Mouse (Mus musculus) liver, embryonic 15.5 days (tissue): ENCODE measurements around the gene Gm27179. TPM values are rescaled to one million over a fixed set of nuclear protein-coding genes. Genes with fewer than 3 reads are reported as not detected.
"Not testable (repeated sequence)": the region's sequence is repeated elsewhere in the genome, so short reads cannot be mapped to it uniquely, and the experiment has no call there.

Experiments used
- ATAC-seq: fragments of 200-750 bp; cut with Nextera tagmentation; 2 replicates; pipeline ENCODE4 v1.8.0; 2017; ENCODE audit warnings: moderate number of reproducible peaks, mild to moderate bottlenecking, moderate library complexity; ENCODE audit not compliant: insufficient read depth
- H3K27ac ChIP-seq: fragments of 300-500 bp; sonication (generic); replicated peaks from 2 replicates; pipeline ENCODE4 v1.5.1; 2015; ENCODE audit warnings: mild to moderate bottlenecking, inconsistent platforms
- H3K27me3 ChIP-seq: fragments of 300-500 bp; sonication (generic); 2 replicates; pipeline ENCODE4 v1.6.1; 2015; ENCODE audit warnings: mild to moderate bottlenecking, inconsistent platforms
- H3K36me3 ChIP-seq: fragments of 300-500 bp; sonication (generic); replicated peaks from 2 replicates; pipeline ENCODE4 v1.6.1; 2015; ENCODE audit warnings: moderate library complexity, mild to moderate bottlenecking, inconsistent platforms
- H3K4me1 ChIP-seq: fragments of 300-500 bp; sonication (generic); replicated peaks from 2 replicates; pipeline ENCODE4 v1.6.1; 2015; ENCODE audit warnings: inconsistent platforms
- H3K4me2 ChIP-seq: fragments of 300-500 bp; sonication (generic); 2 replicates; pipeline ENCODE4 v1.6.1; 2015; ENCODE audit warnings: moderate library complexity, mild to moderate bottlenecking, inconsistent platforms
- H3K4me3 ChIP-seq: fragments of 300-500 bp; sonication (generic); replicated peaks from 2 replicates; pipeline ENCODE4 v1.5.1; 2015; ENCODE audit warnings: mild to moderate bottlenecking, inconsistent platforms
- H3K9ac ChIP-seq: fragments of 300-500 bp; sonication (generic); 2 replicates; pipeline ENCODE4 v1.6.1; 2015; ENCODE audit warnings: moderate library complexity, mild to moderate bottlenecking, inconsistent platforms
- H3K9me3 ChIP-seq: fragments of 300-500 bp; sonication (generic); replicated peaks from 2 replicates; pipeline ENCODE4 v1.6.1; 2016; ENCODE audit warnings: inconsistent platforms
- WGBS: fragments of 180-500 bp; shearing (Covaris S2); methylation state at CpG from one replicate; pipeline ENCODE4 v1.1.7; 2015; ENCODE audit warnings: mixed read lengths; ENCODE audit not compliant: insufficient replicate concordance; 5-methylcytosine and 5-hydroxymethylcytosine counted together
- polyA plus RNA-seq: library from polyadenylated mRNA; unstranded; fragments of >200 nt; fragmentation: Nextera tagmentation; extraction: Ambion mirVana; gene quantifications from 2 replicates; pipeline ENCODE4 v1.2.1, GENCODE M21; 2015

The Gm27179 gene
- polyA plus RNA-seq, 1 experiment from 2014 or later = not detected

DNA sequence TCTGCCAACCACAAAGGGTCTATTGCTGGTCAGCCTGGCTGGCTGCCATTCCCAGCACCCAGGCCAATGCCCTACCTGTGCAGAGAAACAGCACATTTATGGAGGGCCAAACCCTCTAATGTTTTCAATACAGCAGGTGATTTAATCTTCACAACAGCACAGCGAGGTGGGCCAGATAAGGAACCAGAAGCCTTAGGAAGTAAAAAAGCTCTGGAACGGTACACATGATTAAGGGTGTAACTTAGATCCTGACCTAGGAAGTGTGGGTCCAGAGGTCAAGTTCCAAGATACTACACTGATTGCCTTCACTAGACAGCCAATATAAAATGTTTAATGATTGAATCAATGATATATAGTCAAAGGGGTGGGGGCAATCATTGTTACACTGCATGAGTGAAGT lies 8.5 kb upstream of the Gm27179 start:
- ATAC-seq, H3K27ac ChIP-seq, H3K9ac ChIP-seq, H3K36me3 ChIP-seq, H3K27me3 ChIP-seq, H3K4me3 ChIP-seq, H3K4me1 ChIP-seq, H3K9me3 ChIP-seq, H3K4me2 ChIP-seq: not testable (repeated sequence)
- no CpG with 5 or more reads among the region's 2 CpGs for WGBS

DNA sequence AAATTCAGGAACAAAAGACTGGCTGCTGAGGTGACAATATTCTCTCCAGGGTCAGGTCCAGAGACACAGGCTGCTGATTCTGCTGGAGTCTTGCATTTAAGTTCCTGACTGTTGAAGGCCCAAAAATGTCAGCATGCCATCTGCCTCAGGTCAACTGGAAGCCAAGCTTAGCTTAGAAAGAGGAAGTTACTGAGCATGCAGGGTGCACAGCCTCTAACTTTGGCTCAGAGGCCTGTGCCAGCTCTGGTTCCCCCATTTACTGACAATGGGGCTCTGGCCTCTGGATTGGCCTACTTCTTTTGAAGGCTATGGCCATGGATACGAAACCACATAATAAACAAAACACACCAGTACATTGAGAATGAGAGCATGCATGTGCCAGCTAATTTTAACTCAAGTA lies 5.3 kb downstream of the Gm27179 start:
- not testable (repeated sequence) for H3K27ac ChIP-seq, H3K9me3 ChIP-seq, H3K27me3 ChIP-seq, H3K9ac ChIP-seq, H3K4me2 ChIP-seq, H3K4me1 ChIP-seq, ATAC-seq, H3K4me3 ChIP-seq, H3K36me3 ChIP-seq
- WGBS = no CpG with 5 or more reads among the region's 1 CpGs

DNA sequence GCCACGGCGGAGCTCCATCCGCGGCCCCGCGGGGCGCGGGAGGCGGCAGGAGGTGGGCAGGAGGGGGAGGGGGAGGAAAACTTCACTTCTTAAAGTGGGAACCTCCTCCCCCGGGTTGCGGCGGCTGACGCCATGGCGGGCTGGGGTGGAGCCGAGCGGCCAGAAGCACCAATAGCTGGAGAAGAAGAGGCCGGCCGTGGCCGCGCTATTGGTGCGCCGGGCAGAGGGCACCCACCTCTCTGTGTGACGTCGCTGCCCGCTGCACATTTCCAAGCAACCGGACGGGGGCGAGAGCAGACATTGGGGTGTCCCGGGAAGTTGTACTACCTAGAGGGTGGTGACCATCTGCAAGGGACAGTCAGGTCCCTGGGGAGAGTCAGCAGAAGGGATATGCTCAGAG lies 9.2 kb downstream of the Gm27179 start, which contains the start of gene Gm16867:
Gm16867 (minus strand) TSS at position 189 of the 400 bp plus-strand sequence.
- not testable (repeated sequence) for H3K4me3 ChIP-seq, H3K9me3 ChIP-seq, H3K4me1 ChIP-seq, H3K27ac ChIP-seq, H3K4me2 ChIP-seq, H3K36me3 ChIP-seq, H3K27me3 ChIP-seq, H3K9ac ChIP-seq
- peak; percentile 92 for ATAC-seq
- no CpG with 5 or more reads among the region's 29 CpGs for WGBS

DNA sequence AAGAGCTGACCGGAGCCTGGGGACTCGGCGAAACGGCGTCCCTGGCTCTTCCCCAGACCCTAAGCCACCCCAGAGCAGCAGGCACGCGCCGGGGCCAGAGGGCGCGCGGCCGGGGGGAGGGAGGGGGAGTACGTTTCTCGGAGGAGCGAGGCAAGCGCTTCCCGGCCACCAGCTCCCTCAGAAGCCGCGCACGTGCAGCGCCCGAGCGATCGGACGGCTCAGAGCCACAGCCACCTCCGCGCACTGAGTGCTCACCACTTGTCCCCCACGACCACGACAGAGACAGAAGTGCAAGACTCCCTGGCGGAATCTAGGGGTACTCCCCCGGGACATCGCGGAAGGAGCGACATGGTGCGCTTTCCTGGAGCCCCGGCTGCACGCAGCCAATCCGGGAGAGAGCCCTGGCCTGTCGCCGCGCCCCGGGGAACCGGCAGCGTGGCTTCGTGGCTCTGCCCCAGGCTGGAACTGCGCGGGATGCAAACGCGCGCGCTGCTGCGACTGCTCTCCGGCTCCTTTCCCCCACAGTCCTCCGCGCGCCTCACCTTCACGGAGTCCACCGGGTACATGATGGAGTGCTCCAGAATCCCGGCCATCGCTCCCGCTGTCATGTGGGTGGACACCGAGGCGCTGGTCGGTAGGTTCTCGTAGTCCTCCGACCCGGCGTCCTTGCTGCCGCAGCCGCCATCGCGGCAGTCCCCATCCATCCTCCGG lies 9.8 kb downstream of the Gm27179 start:
- H3K4me2 ChIP-seq, H3K36me3 ChIP-seq, H3K9ac ChIP-seq, H3K27me3 ChIP-seq, H3K9me3 ChIP-seq, H3K4me1 ChIP-seq, H3K4me3 ChIP-seq, H3K27ac ChIP-seq: not testable (repeated sequence)
- WGBS = no CpG with 5 or more reads among the region's 73 CpGs
- peak; percentile 0; the same call in 1 of the 2 replicates for ATAC-seq

DNA sequence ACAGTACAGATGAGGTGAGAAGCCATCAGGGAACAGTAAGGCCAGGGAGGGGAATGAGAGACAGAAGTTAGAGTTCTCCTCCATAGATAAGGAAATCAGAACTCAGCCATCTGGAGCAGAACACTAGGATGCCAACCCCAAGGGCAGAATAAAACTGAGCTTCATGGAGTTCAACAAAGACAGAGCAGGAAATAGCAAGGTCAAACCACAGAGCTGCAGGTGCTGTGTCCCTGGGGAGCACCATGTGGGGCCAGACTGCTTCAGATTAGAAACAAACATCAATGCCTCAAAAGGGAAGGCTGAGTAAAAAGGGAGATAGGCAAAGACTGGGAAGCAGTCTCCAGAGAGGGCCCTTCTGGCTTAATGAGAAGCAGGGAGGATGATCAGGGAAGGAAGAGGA lies 16.1 kb downstream of the Gm27179 start:
- H3K4me1 ChIP-seq, H3K27ac ChIP-seq, H3K27me3 ChIP-seq, H3K9ac ChIP-seq, H3K9me3 ChIP-seq, ATAC-seq, H3K4me2 ChIP-seq, H3K36me3 ChIP-seq, H3K4me3 ChIP-seq: not testable (repeated sequence)

DNA sequence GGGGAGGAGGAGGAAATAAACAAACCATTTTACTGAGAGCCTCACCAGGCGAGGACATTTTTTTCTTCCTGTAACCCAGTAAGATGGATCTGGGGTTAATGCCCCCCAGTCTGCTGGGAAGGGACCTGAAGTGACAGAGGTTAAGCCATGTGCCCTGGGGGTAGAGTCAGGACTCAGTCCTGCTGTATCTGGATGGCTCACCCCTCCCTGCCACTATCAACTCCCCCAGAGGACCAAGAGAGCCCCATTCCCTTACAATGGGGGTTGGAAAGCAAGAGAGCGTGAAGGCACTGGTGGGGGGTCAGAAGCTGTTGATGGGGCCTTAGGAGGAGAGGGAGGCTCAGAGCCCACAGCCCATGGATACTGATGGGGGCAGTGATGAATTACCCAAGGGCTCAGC lies 17.4 kb downstream of the Gm27179 start:
- not testable (repeated sequence) for H3K4me2 ChIP-seq, H3K27ac ChIP-seq, H3K9me3 ChIP-seq, H3K36me3 ChIP-seq, H3K4me1 ChIP-seq, H3K4me3 ChIP-seq, H3K27me3 ChIP-seq, H3K9ac ChIP-seq
- peak; percentile 66 for ATAC-seq
- WGBS = no CpG with 5 or more reads among the region's 2 CpGs

DNA sequence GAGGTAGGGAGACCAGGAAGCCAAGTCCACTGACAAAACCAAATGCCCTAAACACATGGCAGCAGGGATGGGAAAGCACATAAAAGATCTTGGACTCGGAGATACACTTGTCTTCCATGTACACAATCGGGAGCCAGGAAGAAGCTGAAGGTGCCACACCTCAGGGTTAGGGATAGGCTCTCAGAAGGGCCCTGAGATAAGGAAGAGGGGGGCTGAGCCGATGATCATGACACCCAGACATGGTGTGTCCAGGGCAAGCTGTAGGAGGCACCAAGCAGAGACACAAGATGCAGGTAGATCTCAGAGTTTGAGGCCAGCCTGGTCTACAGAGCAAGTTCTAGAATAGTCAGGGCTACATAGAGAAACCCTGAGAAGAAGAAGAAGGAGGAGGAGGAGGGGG lies 17.8 kb downstream of the Gm27179 start:
- peak; percentile 87 for ATAC-seq
- H3K27ac ChIP-seq, H3K4me1 ChIP-seq, H3K9ac ChIP-seq, H3K36me3 ChIP-seq, H3K9me3 ChIP-seq, H3K4me3 ChIP-seq, H3K27me3 ChIP-seq, H3K4me2 ChIP-seq: not testable (repeated sequence)
- no CpG with 5 or more reads among the region's 3 CpGs for WGBS

DNA sequence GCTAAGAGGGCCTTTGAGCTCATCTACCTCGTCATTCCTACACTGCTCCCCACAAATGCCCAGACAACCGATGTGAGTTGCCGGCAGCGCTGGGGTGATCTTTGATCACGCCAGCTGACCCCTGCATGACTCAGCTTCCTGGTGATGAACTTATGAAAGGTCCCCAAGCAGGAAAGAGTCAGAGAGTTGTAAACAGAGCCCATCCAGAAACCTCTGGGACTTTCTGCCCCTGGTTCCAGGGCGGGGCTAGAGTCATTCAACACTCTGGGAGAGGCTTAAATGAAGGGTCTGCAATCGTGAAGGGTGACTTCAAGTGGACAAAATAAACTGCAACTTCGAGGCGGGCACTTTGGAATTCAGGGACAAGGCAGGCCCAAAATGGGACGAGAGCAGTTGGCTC lies 24.3 kb downstream of the Gm27179 start:
- H3K4me1 ChIP-seq, H3K27me3 ChIP-seq, ATAC-seq, H3K4me2 ChIP-seq, H3K4me3 ChIP-seq, H3K36me3 ChIP-seq, H3K27ac ChIP-seq, H3K9me3 ChIP-seq, H3K9ac ChIP-seq: not testable (repeated sequence)
- WGBS = no CpG with 5 or more reads among the region's 10 CpGs

DNA sequence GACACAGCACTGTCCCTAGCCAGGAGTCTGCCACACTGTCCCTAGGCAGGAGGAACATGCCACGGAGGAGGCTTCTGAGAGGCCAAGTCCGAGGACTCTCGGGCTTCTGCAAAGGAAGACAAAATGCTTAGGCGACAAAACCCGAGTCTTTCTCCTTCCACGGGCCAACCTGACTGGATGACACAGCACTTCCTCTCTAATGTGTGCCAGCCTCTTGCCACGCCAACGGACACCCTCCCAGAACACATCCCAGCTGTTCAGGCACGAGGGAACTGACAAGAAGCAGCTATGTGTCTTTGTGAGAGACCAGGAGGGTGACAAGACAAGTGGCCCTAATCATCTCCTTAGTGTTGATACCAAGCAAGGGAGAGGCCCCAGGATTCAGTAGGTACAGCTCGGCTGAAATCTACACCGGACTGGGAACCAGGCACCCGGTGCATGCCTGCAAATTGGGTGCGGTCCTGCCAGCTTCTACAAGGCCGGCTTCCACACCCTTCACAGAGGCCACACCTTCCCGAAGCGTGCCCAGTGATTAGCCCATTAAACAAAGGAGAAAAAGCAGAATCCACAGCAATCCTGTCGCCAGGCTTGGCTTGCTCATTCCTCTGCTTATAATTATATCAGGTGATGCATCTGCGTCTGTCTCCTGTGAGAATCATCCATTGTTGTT lies 26.7 kb downstream of the Gm27179 start:
- H3K27me3 ChIP-seq, H3K9ac ChIP-seq, H3K9me3 ChIP-seq, H3K27ac ChIP-seq, H3K4me3 ChIP-seq, H3K4me2 ChIP-seq, H3K4me1 ChIP-seq, H3K36me3 ChIP-seq: not testable (repeated sequence)
- peak; percentile 68 for ATAC-seq
- WGBS = no CpG with 5 or more reads among the region's 18 CpGs

DNA sequence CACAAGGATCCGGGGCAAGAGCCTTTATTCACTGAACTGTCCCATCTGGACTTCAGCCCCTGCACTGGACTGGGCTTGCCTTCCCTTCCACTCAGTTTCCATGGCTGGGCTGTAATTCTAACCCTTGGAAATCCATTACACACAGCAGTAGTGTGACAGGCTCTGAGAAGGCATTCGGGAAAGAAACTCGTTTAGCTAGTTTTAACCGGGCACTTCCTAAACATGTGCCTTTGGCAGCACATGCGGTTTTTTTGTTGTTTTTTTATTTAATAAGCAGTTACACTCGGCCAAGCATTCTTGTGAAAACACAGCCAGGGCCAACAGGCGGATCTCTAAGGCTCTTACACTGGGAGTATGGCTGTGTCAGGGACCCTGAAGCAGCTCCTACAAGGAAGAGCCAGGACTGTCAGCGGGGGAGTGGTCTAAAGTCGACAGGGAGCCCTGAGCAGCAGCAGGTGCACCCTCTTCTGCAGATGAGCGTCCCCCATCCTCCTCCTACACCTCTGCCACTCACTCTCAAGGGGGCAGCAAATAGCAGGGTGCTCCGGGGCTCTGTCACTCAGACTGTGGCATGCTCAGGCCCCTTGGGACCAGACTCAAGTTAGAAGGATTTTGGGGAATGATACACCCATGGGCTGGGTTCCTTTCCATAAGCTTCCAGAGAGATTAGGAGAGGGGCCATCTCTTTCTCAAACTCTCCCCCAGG lies 38.3 kb downstream of the Gm27179 start:
- not testable (repeated sequence) for H3K27me3 ChIP-seq, H3K4me2 ChIP-seq, H3K9ac ChIP-seq, H3K4me3 ChIP-seq, H3K27ac ChIP-seq, H3K9me3 ChIP-seq, H3K36me3 ChIP-seq, H3K4me1 ChIP-seq
- peak; percentile 33; the same call in 1 of the 2 replicates for ATAC-seq
- WGBS = no CpG with 5 or more reads among the region's 11 CpGs

DNA sequence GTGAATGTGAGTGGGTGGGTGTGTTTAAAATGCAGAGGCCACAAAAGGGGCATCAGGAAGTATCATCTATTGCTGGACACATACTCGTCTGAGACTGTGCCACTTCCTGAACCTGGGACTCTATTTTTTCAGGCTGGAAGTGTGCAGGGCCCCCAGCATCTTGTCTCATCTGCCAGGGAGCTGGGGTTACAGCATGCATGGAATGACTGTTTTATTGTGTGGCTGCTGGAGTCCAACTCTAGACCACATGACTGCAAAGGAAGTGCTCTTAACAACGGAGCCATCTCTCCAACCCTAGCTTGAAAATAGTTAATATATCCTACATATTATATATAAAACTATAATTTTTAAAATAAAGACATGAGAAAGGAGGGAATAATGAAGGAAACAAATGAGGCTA lies 39.0 kb downstream of the Gm27179 start:
- H3K27me3 ChIP-seq, H3K9me3 ChIP-seq, H3K4me1 ChIP-seq, H3K36me3 ChIP-seq, H3K4me2 ChIP-seq, H3K9ac ChIP-seq, H3K4me3 ChIP-seq, ATAC-seq, H3K27ac ChIP-seq: not testable (repeated sequence)
- no CpG with 5 or more reads among the region's 2 CpGs for WGBS
